Mouse (Mus musculus) testis, postnatal 14 days (tissue): Measurements from ENCODE around the gene Adamts18.
"Not testable (repeated sequence)": the region's sequence is repeated elsewhere in the genome, so short reads cannot be mapped to it uniquely, and the experiment has no call there.

Experiments
- DNase-seq: peaks from one replicate; pipeline ENCODE4 v3.0.0; 2021; ENCODE audit warnings: low spot score

The Adamts18 gene

GRCm38 (mm10) chr8:113838211-113838610, 10.3 kb downstream of the Adamts18 start:
- no peak for DNase-seq

GRCm38 (mm10) chr8:113837570-113837915, 11.0 kb downstream of the Adamts18 start:
- DNase-seq, result no peak

GRCm38 (mm10) chr8:113836892-113837569, 11.5 kb downstream of the Adamts18 start:
- DNase-seq, result no peak

- DNase-seq, result no peak
These were observed 14.9 kb downstream of the Adamts18 start for GRCm38 (mm10) chr8:113833644-113834043.

GRCm38 (mm10) chr8:113827270-113827669, 21.3 kb downstream of the Adamts18 start:
- no peak for DNase-seq

GRCm38 (mm10) chr8:113820983-113821587, 27.5 kb downstream of the Adamts18 start:
- DNase-seq, result no peak

- DNase-seq, result no peak
These were observed 34.6 kb downstream of the Adamts18 start for GRCm38 (mm10) chr8:113813966-113814365.

GRCm38 (mm10) chr8:113811521-113811920, 37.0 kb downstream of the Adamts18 start:
- DNase-seq, result no peak

- no peak for DNase-seq
These were observed 38.6 kb downstream of the Adamts18 start for GRCm38 (mm10) chr8:113809929-113810328.

- DNase-seq, result no peak
These were observed 44.5 kb downstream of the Adamts18 start for GRCm38 (mm10) chr8:113803830-113804611.

GRCm38 (mm10) chr8:113801551-113801950, 47.0 kb downstream of the Adamts18 start:
- DNase-seq, result no peak

- DNase-seq, result not testable (repeated sequence)
These were observed 48.0 kb downstream of the Adamts18 start for GRCm38 (mm10) chr8:113800556-113800955.

- DNase-seq, result no peak
These were observed 49.0 kb downstream of the Adamts18 start for GRCm38 (mm10) chr8:113799550-113799949.

GRCm38 (mm10) chr8:113791856-113792255, 56.7 kb downstream of the Adamts18 start:
- no peak for DNase-seq

- no peak for DNase-seq
These were observed 57.5 kb downstream of the Adamts18 start for GRCm38 (mm10) chr8:113791061-113791460.

GRCm38 (mm10) chr8:113783711-113784110, 64.8 kb downstream of the Adamts18 start:
- no peak for DNase-seq

GRCm38 (mm10) chr8:113781554-113781953, 67.0 kb downstream of the Adamts18 start:
- DNase-seq, result no peak

GRCm38 (mm10) chr8:113775361-113775760, 73.2 kb downstream of the Adamts18 start:
- no peak for DNase-seq

- no peak for DNase-seq
These were observed 79.6 kb downstream of the Adamts18 start for GRCm38 (mm10) chr8:113768861-113769410.

GRCm38 (mm10) chr8:113765121-113765520, 83.4 kb downstream of the Adamts18 start:
- no peak for DNase-seq

- DNase-seq, result no peak
These were observed 84.8 kb downstream of the Adamts18 start for GRCm38 (mm10) chr8:113763592-113764355.

- no peak for DNase-seq
These were observed 86.4 kb downstream of the Adamts18 start for GRCm38 (mm10) chr8:113762101-113762500.
